Mouse (Mus musculus) heart, embryonic 14.5 days (tissue): Measurements from ENCODE around the gene Inhbe. TPM values are rescaled to one million over a fixed set of nuclear protein-coding genes. Genes with fewer than 3 reads are reported as not detected.

Experiments
- ATAC-seq: fragments of 200-750 bp; cut with Nextera tagmentation; 2 replicates; pipeline ENCODE4 v1.8.0; 2017; ENCODE audit warnings: low read depth, moderate TSS enrichment; ENCODE audit not compliant: insufficient number of reproducible peaks, insufficient read depth, low FRiP score
- H3K27ac ChIP-seq, 2 experiments: fragments of 200-500 bp in 1 of 2; fragments of 300-500 bp in 1 of 2; sonication (generic) in 1 of 2; replicated peaks in 1 of 2; 2 replicates each; pipeline ENCODE4 v1.5.1; 2012 to 2014; ENCODE audit warnings: low read depth in 2 of 2, low read length in 2 of 2, control low read depth in 1 of 2, mild to moderate bottlenecking in 1 of 2, mixed read lengths in 1 of 2; ENCODE audit not compliant: control insufficient read depth in 1 of 2, insufficient read depth in 1 of 2
- H3K27me3 ChIP-seq: fragments of 300-500 bp; sonication (generic); 2 replicates; pipeline ENCODE4 v1.6.1; 2014; ENCODE audit warnings: mild to moderate bottlenecking, low read length, control low read depth; ENCODE audit not compliant: control insufficient read depth, insufficient read depth
- H3K36me3 ChIP-seq: fragments of 300-500 bp; sonication (generic); 2 replicates; pipeline ENCODE4 v1.6.1; 2014; ENCODE audit warnings: mild to moderate bottlenecking, control low read depth, low read length, mixed read lengths; ENCODE audit not compliant: control insufficient read depth, insufficient read depth
- H3K4me1 ChIP-seq, 2 experiments: fragments of 200-500 bp in 1 of 2; fragments of 300-500 bp in 1 of 2; sonication (generic) in 1 of 2; 2 replicates each; pipeline ENCODE4 v1.6.1; 2012 to 2014; ENCODE audit warnings: low read length in 2 of 2, control low read depth in 1 of 2, mixed read lengths in 1 of 2; ENCODE audit not compliant: control insufficient read depth in 2 of 2, insufficient read depth in 2 of 2
- H3K4me2 ChIP-seq: fragments of 300-500 bp; sonication (generic); 2 replicates; pipeline ENCODE4 v1.6.1; 2014; ENCODE audit warnings: mild to moderate bottlenecking, low read length
- H3K4me3 ChIP-seq, 2 experiments: fragments of 200-500 bp in 1 of 2; fragments of 300-500 bp in 1 of 2; sonication (generic) in 1 of 2; 2 replicates each; pipeline ENCODE4 v1.5.1; 2012 to 2014; ENCODE audit warnings: low read length in 2 of 2, mild to moderate bottlenecking in 2 of 2, control low read depth in 1 of 2, low read depth in 1 of 2, moderate library complexity in 1 of 2; ENCODE audit not compliant: control insufficient read depth in 1 of 2, insufficient read depth in 1 of 2
- H3K9ac ChIP-seq: fragments of 300-500 bp; sonication (generic); 2 replicates; pipeline ENCODE4 v1.6.1; 2014; ENCODE audit warnings: mild to moderate bottlenecking, low read length
- H3K9me3 ChIP-seq: fragments of 300-500 bp; sonication (generic); 2 replicates; pipeline ENCODE4 v1.6.1; 2016; ENCODE audit warnings: low read length, control low read depth; ENCODE audit not compliant: control insufficient read depth
- WGBS: fragments of 180-500 bp; shearing (Covaris S2); extraction: QIAGEN DNeasy Blood & Tissue Kit; methylation state at CpG from one replicate; pipeline ENCODE4 v1.1.7; 2014; 5-methylcytosine and 5-hydroxymethylcytosine counted together
- polyA plus RNA-seq: library from polyadenylated mRNA; unstranded; fragments of >200 nt; fragmentation: Nextera tagmentation; extraction: Ambion mirVana; gene quantifications from 2 replicates; pipeline ENCODE4 v1.2.1, GENCODE M21; 2014

Gene Inhbe
- polyA plus RNA-seq = not detected in 2 replicates

GRCm38 (mm10) chr10:127353909-127354895 is at the start of gene Inhbe:
TSS of gene Inhbe (minus strand) at chr10:127354411.
- no peak for ATAC-seq
- H3K27ac ChIP-seq = peak within 1 kb of the TSS; percentile 6 to 64; a peak in 2 of 4 replicates
- 68% methylated on average over 17 of the region's 18 CpGs for WGBS

DNA sequence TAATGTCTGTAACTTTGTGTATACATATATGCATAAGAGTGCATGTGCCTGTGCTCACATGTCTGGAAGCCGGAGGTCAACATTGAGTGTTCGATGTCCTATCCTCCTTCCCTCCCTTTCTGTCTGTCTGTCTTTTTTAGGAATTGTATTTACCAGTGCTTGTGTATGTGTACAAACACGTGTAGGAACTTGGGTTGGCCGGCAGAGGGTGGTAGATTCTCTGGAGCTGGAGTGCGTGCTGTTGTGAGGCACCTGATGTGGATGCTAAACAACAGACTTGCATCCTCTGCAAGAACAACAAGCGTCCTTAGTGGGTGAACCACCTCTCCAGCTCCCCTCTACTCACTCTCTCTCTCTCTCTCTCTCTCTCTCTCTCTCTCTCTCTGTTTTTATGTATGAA is 37.6 kb upstream of the Inhbe start:
- 78% methylated on average over 6 of the region's 6 CpGs for whole genome bisulfite sequencing
- Histone ChIP-seq H3K4me3 (no peak overlapping the region), H3K27ac (no peak overlapping the region), H3K4me2 (no peak overlapping the region), H3K36me3 (peaks cover 37% of the 10 kb centered on the region), H3K9ac (no peak overlapping the region), H3K27me3 (no peaks in the 10 kb centered on the region), H3K4me1 (no peaks in the 10 kb centered on the region), H3K9me3 (no peaks in the 10 kb centered on the region)
- no peak for ATAC-seq

More at GRCm38 (mm10) chr10:127353909-127354895, at the start of gene Inhbe:
- Histone ChIP-seq H3K9me3 (no peaks in the 10 kb centered on the region), H3K4me2 (peak within 1 kb of the TSS; percentile 18; the same call in 1 of the 2 replicates), H3K9ac (no peak within 1 kb of the TSS), H3K4me3 (no peak within 1 kb of the TSS), H3K4me1 (peaks cover 12 to 15% of the 10 kb centered on the region in 2 experiments), H3K36me3 (no peaks in the 10 kb centered on the region), H3K27me3 (no peaks in the 10 kb centered on the region)

DNA sequence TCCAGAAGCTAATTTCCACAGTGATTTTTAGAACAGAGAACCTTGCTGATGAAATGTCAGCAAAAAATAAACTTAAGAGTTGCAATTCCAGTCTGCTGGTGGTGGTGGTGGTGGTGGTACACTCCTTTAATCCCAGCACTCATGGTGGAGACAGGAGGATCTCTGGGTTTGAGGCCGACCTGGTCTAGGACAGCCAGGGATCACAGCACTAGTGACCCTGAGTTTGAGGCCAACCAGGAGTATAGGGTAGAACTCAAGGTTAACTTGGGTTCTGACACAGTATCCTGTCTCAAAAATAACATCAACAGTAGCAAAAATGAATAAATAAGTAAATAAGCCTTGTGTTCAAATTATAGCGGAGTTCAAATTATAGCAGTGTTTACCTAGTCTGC is 27.5 kb upstream of the Inhbe start:
- no peak for ATAC-seq
- H3K4me2 ChIP-seq = peak overlapping the region; percentile 79
- no peaks in the 10 kb centered on the region for H3K9me3 ChIP-seq
- H3K27me3 ChIP-seq = no peaks in the 10 kb centered on the region
- H3K36me3 ChIP-seq = no peaks in the 10 kb centered on the region
- H3K4me3 ChIP-seq = peak overlapping the region; percentile 60 to 71; a peak in 3 of 4 replicates
- H3K9ac ChIP-seq = peak overlapping the region; percentile 94
- H3K27ac ChIP-seq = peak overlapping the region; percentile 94 to 98
- 48% methylated on average over 2 of the region's 2 CpGs for WGBS
- H3K4me1 ChIP-seq = peaks cover 2 to 30% of the 10 kb centered on the region in 2 experiments

- Histone ChIP-seq H3K36me3 (no peaks in the 10 kb centered on the region), H3K27ac (peak overlapping the region; percentile 94 to 98), H3K9me3 (no peaks in the 10 kb centered on the region), H3K27me3 (no peaks in the 10 kb centered on the region), H3K4me2 (peak overlapping the region; percentile 79), H3K9ac (peak overlapping the region; percentile 94), H3K4me1 (peaks cover 2 to 30% of the 10 kb centered on the region in 2 experiments), H3K4me3 (peak overlapping the region; percentile 60 to 71)
- peak; percentile 88 for ATAC-seq
- under 1% methylated on average over 45 of the region's 79 CpGs for WGBS
Measured at GRCm38 (mm10) chr10:127380767-127381742, 26.8 kb upstream of the Inhbe start.

DNA sequence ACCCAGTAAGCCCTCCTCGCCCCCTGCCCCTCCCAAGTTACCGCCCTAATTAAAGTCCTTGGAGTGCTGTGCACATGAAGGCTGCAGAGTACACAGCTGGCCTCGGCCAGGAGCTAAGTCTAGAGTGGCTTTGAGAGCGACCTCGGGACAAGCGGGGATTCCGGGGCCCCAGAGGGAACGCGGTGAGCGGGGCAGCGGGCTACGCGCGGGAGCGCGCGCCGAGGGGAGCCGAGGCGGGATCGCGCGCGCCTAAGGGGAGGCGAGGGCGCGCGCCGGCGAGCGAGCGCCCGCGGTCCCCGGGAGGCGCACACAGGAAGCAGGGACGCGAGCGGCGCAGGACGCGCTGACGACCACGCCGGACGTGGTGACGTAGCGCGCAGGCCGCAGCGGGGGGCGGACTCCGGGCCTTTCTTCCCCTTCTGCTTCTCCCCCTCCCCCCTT is 26.1 kb upstream of the Inhbe start, which contains the start of gene R3hdm2:
Gene R3hdm2 (plus strand): TSS at position 77 of the 441 bp plus-strand sequence.
- Histone ChIP-seq H3K4me3 (peak within 1 kb of the TSS; percentile 64 to 71), H3K27ac (peak within 1 kb of the TSS; percentile 94 to 98), H3K4me2 (peak within 1 kb of the TSS; percentile 79), H3K9ac (peak within 1 kb of the TSS; percentile 94), H3K4me1 (peaks cover 2 to 24% of the 10 kb centered on the region in 2 experiments), H3K9me3 (no peaks in the 10 kb centered on the region), H3K36me3 (no peaks in the 10 kb centered on the region), H3K27me3 (no peaks in the 10 kb centered on the region)
- under 1% methylated on average over 38 of the region's 53 CpGs for WGBS
- peak; percentile 97 for ATAC-seq

GRCm38 (mm10) chr10:127379654-127380053 is 25.4 kb upstream of the Inhbe start:
- 77% methylated on average over 8 of the region's 8 CpGs for WGBS
- H3K9me3 ChIP-seq = no peaks in the 10 kb centered on the region
- peak overlapping the region; percentile 64 to 71 for H3K4me3 ChIP-seq
- H3K36me3 ChIP-seq = no peaks in the 10 kb centered on the region
- H3K4me2 ChIP-seq = peak overlapping the region; percentile 62
- peak overlapping the region; percentile 94 for H3K9ac ChIP-seq
- peak overlapping the region in 1 of 2 experiments; percentile 98; a peak in 1 of 4 replicates for H3K27ac ChIP-seq
- peaks cover 2 to 19% of the 10 kb centered on the region in 2 experiments for H3K4me1 ChIP-seq
- ATAC-seq = no peak
- H3K27me3 ChIP-seq = no peaks in the 10 kb centered on the region

DNA sequence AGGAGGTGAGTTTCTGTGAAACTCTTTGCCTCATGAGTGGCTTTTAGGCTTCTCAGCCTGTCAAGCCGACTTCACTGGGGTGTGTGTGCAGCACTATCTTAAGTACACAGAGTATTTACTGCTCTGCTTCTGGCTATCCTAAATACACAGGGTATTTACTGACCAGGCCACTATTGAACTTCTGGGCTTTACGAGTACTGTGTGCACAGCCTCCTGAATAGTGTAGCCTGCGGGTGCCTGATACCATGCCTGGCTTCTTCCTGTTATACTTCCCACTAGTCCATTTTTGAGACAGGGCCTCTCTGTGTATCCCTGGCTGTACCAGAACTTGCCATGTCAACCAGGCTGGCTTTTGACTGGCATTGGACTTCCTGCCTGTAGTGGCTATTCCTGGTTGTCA is 23.5 kb upstream of the Inhbe start:
- Histone ChIP-seq H3K27ac (no peak overlapping the region), H3K27me3 (no peaks in the 10 kb centered on the region), H3K4me3 (no peak overlapping the region), H3K9ac (no peak overlapping the region), H3K36me3 (no peaks in the 10 kb centered on the region), H3K9me3 (no peaks in the 10 kb centered on the region), H3K4me2 (no peak overlapping the region), H3K4me1 (peaks cover 2 to 11% of the 10 kb centered on the region in 2 experiments)
- 59% methylated on average over 3 of the region's 3 CpGs for WGBS
- no peak for ATAC-seq
